Mouse (Mus musculus) liver (tissue): Measurements from ENCODE around the gene Tnni2.
"Not testable (repeated sequence)": the region's sequence is repeated elsewhere in the genome, so short reads cannot be mapped to it uniquely, and the experiment has no call there.

Experiments used
- DNase-seq: peaks from one replicate; pipeline ENCODE4 v3.0.0-alpha.2; 2020; ENCODE audit warnings: mixed read lengths

Tnni2 gene

DNA sequence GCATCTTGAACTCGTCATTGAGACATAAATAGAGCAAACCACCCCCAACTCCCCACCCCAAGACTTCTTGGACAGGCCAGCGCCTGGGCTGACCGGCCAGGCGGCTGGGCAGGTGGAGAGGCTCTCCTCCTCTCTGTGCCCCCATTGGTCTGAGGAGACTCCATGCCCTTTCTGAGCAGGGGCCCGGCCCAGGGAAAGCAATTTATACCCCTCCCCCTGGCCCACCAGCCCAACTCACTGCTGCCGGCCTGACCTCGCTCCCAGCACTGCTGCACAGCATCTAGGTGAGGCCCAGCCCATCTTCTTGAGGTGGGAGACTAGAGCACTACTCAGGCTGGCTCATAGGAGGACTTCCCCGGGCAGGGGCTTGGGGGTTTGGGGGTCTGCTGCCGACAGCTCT, at the start of gene Tnni2:
Tnni2 (plus strand) TSS at position 224 of the 400 bp plus-strand sequence.
- no peak for DNase-seq

- peak; percentile 95 for DNase-seq
Measured at GRCm38 (mm10) chr7:142393191-142393590, 48.4 kb upstream of the Tnni2 start.

- DNase-seq = peak; percentile 8
Measured at GRCm38 (mm10) chr7:142394261-142395190, 47.1 kb upstream of the Tnni2 start.

- no peak for DNase-seq
Measured at GRCm38 (mm10) chr7:142395472-142395871, 46.1 kb upstream of the Tnni2 start.

DNA sequence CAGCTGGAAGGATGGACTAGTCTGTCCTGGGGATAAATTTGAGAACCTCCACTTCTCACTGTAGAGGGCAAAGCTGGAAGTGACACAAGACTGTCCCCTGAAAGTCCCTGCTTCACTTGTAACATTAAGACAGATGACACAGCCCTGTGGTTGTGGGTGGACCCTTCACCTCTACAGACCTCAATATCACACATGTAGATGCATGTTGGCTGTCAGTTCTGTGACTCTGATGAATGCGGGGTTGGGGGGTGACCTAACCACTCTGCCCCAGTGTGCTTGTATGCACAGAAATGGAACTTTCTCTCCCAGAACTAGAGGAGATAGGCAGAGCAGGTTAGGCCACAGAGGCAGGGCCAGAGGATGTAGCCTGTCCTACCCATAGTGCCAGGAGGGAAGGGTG, 45.0 kb upstream of the Tnni2 start:
- no peak for DNase-seq

DNA sequence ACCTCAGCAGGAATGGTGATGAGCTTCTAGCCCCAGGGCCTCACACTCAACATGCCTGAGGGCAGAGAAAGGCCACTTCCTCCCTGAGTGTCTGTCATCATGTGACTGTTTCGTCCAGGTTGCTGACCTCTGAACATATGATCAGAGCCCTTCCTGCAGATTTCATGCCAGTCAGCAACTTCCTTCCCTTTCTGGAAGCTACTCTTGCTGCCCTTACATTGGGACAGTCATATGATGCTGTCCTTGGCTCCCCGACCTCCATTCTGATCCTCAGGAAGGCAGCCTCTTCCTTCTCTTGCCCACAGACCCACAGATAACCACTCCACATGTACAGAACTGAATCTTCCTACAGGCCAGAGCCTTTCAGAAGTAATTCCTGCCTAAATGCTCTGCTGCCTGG, 43.6 kb upstream of the Tnni2 start:
- DNase-seq = no peak

GRCm38 (mm10) chr7:142399250-142399649, 42.4 kb upstream of the Tnni2 start:
- DNase-seq = no peak

DNA sequence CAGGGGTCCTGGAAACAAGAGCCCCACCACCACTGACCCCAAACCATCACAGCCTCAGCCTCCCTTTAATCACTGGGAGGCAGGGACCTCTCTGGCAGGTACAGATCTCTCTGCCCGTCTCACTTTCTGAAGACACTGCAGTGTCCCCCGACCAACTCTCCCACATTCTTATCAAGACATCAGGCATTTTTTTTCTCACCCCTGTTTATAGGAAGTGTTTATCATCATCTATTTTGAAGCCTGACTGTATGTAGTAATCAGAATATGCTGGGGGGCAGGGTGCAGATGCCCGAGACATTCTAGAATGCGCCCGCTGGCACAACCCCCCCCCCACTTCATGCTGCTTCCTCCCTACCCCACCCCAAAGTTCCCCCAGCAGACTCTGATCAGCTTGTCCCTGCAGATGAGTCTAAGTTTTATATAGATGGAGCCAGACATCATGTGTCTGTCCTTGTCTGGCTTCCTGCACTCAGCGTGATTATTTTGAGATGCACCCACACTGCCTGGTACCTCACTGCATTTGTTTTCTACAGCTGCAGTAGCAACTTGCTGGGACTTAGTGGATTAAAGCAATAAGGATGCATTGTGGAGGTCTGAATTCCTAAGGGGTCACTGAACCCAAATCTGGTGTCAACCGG, 41.4 kb upstream of the Tnni2 start:
- no peak for DNase-seq

GRCm38 (mm10) chr7:142400750-142401142, 40.9 kb upstream of the Tnni2 start:
- DNase-seq = no peak

GRCm38 (mm10) chr7:142403591-142403990, 38.0 kb upstream of the Tnni2 start:
- no peak for DNase-seq

DNA sequence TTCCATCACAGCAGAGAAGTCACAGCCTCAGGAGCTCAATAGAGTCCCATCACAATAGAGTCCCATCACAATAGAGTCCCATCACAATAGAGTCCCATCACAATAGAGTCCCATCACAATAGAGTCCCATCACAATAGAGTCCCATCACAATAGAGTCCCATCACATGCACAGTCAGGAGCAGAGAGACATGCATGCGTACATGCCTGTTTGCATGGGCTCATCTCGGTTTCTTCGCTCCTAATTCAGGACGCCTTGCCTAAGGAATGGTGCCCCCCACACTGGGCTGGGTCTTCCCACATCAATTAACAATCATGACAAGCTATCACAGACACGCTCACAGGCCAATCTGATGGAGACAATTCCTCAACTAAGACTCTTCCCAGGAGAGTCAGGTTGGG, 36.5 kb upstream of the Tnni2 start:
- not testable (repeated sequence) for DNase-seq

GRCm38 (mm10) chr7:142407935-142408334, 33.7 kb upstream of the Tnni2 start:
- no peak for DNase-seq

DNA sequence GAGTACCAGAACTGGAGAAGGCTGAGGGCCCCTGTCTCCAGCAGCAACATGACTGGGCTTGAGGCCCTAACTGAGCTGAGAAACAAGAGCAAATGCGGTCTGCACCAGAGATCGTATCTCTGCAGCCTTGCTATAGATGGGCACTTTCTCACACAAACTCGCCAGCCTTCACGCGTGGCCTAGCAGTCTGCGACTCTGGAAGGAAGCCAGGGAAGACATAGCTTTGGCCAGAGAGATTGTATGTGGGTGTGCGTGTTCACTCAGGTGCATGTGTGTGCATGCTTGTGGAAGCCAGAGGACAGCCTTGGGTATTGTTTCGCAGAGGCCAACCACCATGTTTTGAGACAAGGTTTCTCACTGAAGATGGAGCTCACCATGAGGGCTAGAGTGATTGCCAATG, 32.9 kb upstream of the Tnni2 start:
- DNase-seq = no peak

- DNase-seq = no peak
Measured at GRCm38 (mm10) chr7:142409603-142410002, 32.0 kb upstream of the Tnni2 start.

GRCm38 (mm10) chr7:142413285-142413684, 28.3 kb upstream of the Tnni2 start:
- DNase-seq = peak; percentile 56

DNA sequence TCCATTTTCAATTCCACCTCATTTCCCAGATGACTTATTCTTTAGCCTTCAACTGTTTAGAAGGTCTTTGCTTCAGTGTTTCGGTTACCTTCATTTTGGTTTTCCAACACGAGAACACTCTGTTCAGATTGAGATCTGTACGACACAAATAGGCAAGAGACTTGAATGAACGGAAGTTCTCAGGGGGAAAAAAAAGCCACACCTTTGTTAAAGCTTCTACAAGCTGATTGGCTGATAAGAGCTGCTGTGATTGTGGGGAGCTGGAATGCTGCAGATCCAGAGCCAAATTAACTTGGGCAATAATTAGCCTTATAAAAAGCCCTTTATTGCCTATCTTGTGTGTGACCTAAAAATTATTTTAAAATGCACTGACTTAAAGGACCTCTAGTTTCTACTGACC, 26.3 kb upstream of the Tnni2 start:
- DNase-seq = no peak

GRCm38 (mm10) chr7:142416225-142416624, 25.4 kb upstream of the Tnni2 start:
- DNase-seq = no peak

DNA sequence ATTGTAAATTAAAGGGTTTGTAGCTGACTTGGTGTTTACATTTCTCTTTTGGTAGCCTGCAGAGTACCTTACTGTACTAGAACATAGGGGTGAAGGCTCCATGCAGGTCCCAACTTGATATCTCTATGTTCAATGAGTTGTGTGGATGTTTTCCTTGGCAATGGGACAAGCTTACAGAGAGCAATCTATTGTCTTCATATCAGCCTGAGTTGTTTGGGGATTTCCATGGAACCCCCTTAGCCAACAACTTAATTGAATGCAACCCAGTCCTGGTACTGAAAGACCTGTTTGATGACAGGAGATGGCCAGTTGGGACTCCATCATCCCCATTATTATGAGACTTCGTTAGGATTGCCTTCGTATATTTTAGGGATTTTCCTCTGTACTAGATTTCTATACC, 23.6 kb upstream of the Tnni2 start:
- no peak for DNase-seq

GRCm38 (mm10) chr7:142418679-142419078, 22.9 kb upstream of the Tnni2 start:
- no peak for DNase-seq

DNA sequence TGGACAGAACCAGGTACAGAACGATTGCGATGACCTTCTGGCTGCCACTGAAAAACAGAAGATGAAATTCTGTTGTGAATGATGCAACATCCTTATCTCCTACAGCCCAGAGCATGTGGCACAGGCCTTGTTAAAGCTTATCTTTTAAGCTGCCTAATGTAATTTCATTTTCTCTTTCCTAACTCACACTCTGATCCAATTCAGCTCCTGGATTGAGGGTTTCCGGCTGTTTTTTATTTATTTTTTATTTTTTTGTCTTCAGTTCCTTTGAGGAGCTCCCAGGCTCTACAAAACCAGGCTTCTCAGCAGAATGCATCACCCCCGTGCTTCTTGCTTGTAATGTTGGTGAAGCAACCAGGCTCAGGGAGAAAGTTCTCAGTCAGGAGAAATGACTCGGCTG, 21.7 kb upstream of the Tnni2 start:
- DNase-seq = peak; percentile 59

DNA sequence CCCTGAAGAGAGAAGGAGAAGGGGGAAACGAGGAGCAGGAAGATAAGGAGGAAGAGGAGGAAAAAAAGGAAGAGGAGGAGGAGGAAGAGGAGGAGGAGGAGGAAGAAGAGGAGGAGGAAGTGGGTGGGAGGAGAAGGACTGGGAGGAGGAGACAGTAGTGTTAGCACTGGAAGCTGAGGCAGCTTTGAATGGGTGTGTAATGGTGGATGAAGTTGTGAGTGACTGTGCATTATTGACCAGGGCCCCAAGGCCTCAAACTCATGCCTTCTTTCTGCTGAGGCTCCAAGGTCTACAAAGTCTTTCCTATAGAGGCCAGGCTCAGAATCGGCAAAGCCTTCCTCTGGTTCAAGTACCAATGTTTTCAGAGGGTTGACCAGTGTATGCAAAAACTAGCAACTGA, 19.8 kb upstream of the Tnni2 start:
- DNase-seq = peak; percentile 47

GRCm38 (mm10) chr7:142425641-142426213, 15.9 kb upstream of the Tnni2 start:
- peak; percentile 34 for DNase-seq

GRCm38 (mm10) chr7:142428213-142428612, 13.4 kb upstream of the Tnni2 start:
- DNase-seq = peak; percentile 71

GRCm38 (mm10) chr7:142430160-142430678, 11.4 kb upstream of the Tnni2 start:
- DNase-seq = peak; percentile 49
